Mouse (Mus musculus) liver, embryonic 11.5 days (tissue): ENCODE results near the gene Qars. TPM values are rescaled to one million over a fixed set of nuclear protein-coding genes. Genes with fewer than 3 reads are reported as not detected.
A peak's percentile ranks its signal among the peaks of the same experiment; 100 is the strongest.

Experiments used
- ATAC-seq: fragments of 200-750 bp; cut with Nextera tagmentation; replicated peaks from 2 replicates; pipeline ENCODE4 v1.8.0; 2017; ENCODE audit warnings: moderate number of reproducible peaks, mild to moderate bottlenecking, moderate TSS enrichment, moderate library complexity; ENCODE audit not compliant: low FRiP score
- DNase-seq: peaks from one replicate; pipeline ENCODE4 v3.0.0-alpha.2; 2017; ENCODE audit warnings: low spot score
- H3K27ac ChIP-seq: fragments of 300-500 bp; sonication (generic); 2 replicates; pipeline ENCODE4 v1.5.1; 2014; ENCODE audit warnings: mild to moderate bottlenecking, low read depth, low read length, control low read depth
- H3K27me3 ChIP-seq: fragments of 300-500 bp; sonication (generic); replicated peaks from 2 replicates; pipeline ENCODE4 v1.6.1; 2014; ENCODE audit warnings: low read length, mixed read lengths; ENCODE audit not compliant: control insufficient read depth, insufficient read depth
- H3K36me3 ChIP-seq: fragments of 300-500 bp; sonication (generic); 2 replicates; pipeline ENCODE4 v1.6.1; 2014; ENCODE audit warnings: mild to moderate bottlenecking, low read length, moderate library complexity, mixed read lengths; ENCODE audit not compliant: control insufficient read depth, insufficient read depth
- H3K4me1 ChIP-seq: fragments of 300-500 bp; sonication (generic); replicated peaks from 2 replicates; pipeline ENCODE4 v1.6.1; 2014; ENCODE audit warnings: low read length, mixed read lengths; ENCODE audit not compliant: control insufficient read depth, insufficient read depth
- H3K4me2 ChIP-seq: fragments of 300-500 bp; sonication (generic); 2 replicates; pipeline ENCODE4 v1.6.1; 2014; ENCODE audit warnings: mild to moderate bottlenecking, control low read depth, moderate library complexity
- H3K4me3 ChIP-seq: fragments of 300-500 bp; sonication (generic); 2 replicates; pipeline ENCODE4 v1.5.1; 2014; ENCODE audit warnings: low read depth, low read length, control low read depth
- H3K9ac ChIP-seq: fragments of 300-500 bp; sonication (generic); 2 replicates; pipeline ENCODE4 v1.6.1; 2014; ENCODE audit warnings: low read depth, low read length, control low read depth
- H3K9me3 ChIP-seq: fragments of 300-500 bp; sonication (generic); 2 replicates; pipeline ENCODE4 v1.6.1; 2016; ENCODE audit warnings: low read length, inconsistent platforms, mixed read lengths; ENCODE audit not compliant: control insufficient read depth
- WGBS: fragments of 180-500 bp; shearing (Covaris S2); extraction: QIAGEN DNeasy Blood & Tissue Kit; methylation state at CpG from one replicate; pipeline ENCODE4 v1.1.7; 2014; 5-methylcytosine and 5-hydroxymethylcytosine counted together
- polyA plus RNA-seq: library from polyadenylated mRNA; unstranded; fragments of >200 nt; fragmentation: Nextera tagmentation; extraction: Ambion mirVana; gene quantifications from 2 replicates; pipeline ENCODE4 v1.2.1, GENCODE M21; 2014

Qars gene
- polyA plus RNA-seq, 1 experiment from 2014 or later: 122 TPM

DNA sequence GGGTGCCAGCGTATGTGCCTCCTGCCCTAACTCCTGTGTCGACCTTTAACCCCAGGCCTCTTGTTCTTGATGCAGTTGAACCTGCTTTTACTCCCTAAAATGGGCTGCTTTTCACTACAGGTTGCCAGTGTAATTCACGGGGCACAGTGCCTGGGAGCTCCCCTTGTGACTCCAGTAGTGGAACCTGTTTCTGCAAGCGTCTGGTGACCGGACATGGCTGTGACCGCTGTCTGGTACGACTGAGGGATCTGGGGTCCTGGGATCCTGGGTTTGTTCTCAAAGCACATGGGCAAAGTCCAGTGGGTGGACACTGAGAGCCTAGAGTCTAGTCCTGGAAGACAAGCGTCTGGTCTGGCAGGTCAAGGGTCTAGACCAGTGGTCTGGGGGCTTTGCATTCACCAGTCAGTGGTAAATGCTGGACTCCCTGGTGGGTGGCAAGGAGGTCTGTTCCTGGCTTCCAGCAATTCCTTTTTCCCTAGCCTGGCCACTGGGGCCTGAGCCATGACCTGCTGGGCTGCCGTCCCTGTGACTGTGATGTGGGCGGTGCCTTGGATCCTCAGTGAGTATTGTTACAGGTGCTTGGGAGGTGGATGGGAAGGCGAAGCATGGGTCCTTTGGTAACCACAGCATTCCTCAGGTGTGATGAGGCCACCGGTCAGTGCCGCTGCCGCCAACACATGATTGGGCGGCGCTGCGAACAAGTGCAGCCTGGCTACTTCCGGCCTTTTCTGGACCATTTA, 24.3 kb upstream of the Qars start:
- H3K4me3 ChIP-seq: no peak overlapping the region
- H3K27ac ChIP-seq: no peak overlapping the region
- H3K36me3 ChIP-seq: peaks cover 22% of the 10 kb centered on the region
- no peaks in the 10 kb centered on the region for H3K9me3 ChIP-seq
- peaks cover 16% of the 10 kb centered on the region for H3K4me1 ChIP-seq
- H3K9ac ChIP-seq: no peak overlapping the region
- 92% methylated on average over 18 of the region's 18 CpGs for WGBS
- DNase-seq (no peak), ATAC-seq (no peak)
- H3K4me2 ChIP-seq: no peak overlapping the region
- H3K27me3 ChIP-seq: no peaks in the 10 kb centered on the region

DNA sequence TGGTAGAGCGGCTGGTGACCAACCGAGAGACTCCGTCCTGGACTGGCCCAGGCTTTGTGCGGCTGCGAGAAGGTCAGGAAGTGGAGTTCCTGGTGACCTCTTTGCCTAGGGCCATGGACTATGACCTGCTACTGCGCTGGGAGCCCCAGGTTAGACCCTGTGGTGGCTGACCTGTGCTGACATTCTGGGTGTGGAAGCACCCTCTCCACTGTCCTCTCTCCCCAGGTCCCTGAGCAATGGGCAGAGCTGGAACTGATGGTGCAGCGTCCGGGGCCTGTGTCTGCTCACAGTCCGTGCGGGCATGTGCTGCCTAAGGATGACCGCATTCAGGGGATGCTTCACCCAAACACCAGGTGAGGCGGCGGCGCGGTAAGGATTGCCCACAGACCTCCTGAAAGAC, 23.5 kb upstream of the Qars start:
- Histone ChIP-seq H3K9ac (no peak overlapping the region), H3K36me3 (peaks cover 22% of the 10 kb centered on the region), H3K4me1 (peaks cover 10% of the 10 kb centered on the region), H3K4me2 (no peak overlapping the region), H3K27me3 (no peaks in the 10 kb centered on the region), H3K4me3 (no peak overlapping the region), H3K9me3 (no peaks in the 10 kb centered on the region), H3K27ac (no peak overlapping the region)
- no peak for DNase-seq
- WGBS: 87% methylated on average over 15 of the region's 15 CpGs
- ATAC-seq: no peak

DNA sequence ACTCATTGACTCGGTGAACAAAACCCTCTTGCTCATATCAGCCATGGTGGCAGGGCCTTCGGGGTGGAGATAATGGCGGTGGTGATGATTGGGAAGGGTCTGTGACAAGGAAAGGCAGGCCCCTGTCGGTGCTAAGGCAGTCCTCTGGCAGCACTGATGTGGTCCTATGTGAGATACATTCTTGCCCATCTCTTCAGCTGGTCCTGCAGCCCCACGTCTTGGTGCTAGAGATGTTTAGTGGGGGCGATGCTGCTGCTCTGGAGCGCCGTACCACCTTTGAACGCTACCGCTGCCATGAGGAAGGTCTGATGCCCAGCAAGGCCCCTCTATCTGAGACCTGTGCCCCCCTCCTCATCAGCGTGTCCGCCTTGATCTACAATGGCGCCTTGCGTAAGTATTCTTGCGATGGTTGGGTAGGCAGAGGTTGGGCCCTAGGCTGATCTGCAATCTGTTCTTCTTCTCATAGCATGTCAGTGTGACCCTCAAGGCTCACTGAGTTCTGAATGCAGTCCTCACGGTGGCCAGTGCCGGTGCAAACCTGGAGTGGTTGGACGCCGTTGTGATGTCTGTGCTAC, 22.1 kb upstream of the Qars start:
- Histone ChIP-seq H3K4me2 (no peak overlapping the region), H3K27ac (no peak overlapping the region), H3K9me3 (no peaks in the 10 kb centered on the region), H3K36me3 (peaks cover 22% of the 10 kb centered on the region), H3K4me1 (peaks cover 8% of the 10 kb centered on the region; the same call in 1 of the 2 replicates), H3K4me3 (no peak overlapping the region), H3K9ac (no peak overlapping the region), H3K27me3 (no peaks in the 10 kb centered on the region)
- no peak for DNase-seq
- no peak for ATAC-seq
- 88% methylated on average over 19 of the region's 19 CpGs for WGBS

DNA sequence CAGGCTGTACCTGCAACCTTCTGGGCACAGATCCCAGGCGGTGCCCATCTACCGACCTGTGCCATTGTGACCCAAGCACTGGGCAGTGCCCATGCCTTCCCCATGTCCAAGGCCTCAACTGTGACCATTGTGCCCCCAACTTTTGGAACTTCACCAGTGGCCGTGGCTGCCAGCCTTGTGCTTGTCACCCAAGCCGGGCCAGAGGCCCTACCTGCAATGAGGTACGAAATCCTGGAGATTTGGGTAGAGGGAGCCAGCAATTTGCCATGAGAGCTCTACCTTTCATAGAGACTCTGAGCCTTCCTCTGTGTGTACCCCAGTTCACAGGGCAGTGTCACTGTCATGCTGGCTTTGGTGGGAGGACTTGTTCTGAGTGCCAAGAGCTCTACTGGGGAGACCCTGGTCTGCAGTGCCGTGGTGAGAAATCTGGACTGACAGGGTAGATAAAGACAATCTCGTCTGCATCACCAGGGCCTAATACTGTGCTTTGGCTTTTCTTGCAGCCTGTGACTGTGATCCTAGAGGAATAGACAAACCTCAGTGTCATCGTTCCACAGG, 20.5 kb upstream of the Qars start:
- Histone ChIP-seq H3K9me3 (no peaks in the 10 kb centered on the region), H3K27me3 (no peaks in the 10 kb centered on the region), H3K4me2 (no peak overlapping the region), H3K4me1 (peaks cover 12% of the 10 kb centered on the region), H3K9ac (no peak overlapping the region), H3K27ac (no peak overlapping the region), H3K36me3 (peaks cover 25% of the 10 kb centered on the region), H3K4me3 (no peak overlapping the region)
- WGBS: 85% methylated on average over 8 of the region's 8 CpGs
- no peak for ATAC-seq
- no peak for DNase-seq

DNA sequence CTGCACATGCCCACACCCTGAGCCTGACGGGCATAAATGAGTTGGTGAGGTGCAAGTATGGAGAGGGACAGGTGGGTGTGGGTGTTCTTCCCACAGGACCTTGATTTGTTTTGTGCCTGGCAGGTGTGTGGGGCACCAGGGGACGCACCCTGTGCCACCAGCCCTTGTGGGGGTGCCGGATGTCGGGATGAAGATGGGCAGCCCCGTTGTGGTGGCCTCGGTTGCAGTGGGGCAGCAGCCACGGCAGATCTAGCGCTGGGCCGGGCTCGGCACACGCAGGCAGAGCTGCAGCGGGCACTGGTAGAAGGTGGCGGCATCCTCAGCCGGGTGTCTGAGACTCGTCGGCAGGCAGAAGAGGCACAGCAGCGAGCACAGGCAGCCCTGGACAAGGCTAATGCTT, 19.1 kb upstream of the Qars start:
- H3K4me1 ChIP-seq: peaks cover 17% of the 10 kb centered on the region
- H3K27me3 ChIP-seq: no peaks in the 10 kb centered on the region
- peaks cover 31% of the 10 kb centered on the region for H3K36me3 ChIP-seq
- H3K27ac ChIP-seq: no peak overlapping the region
- no peak for ATAC-seq
- no peak overlapping the region for H3K9ac ChIP-seq
- no peak overlapping the region for H3K4me2 ChIP-seq
- H3K4me3 ChIP-seq: no peak overlapping the region
- WGBS: 91% methylated on average over 17 of the region's 17 CpGs
- H3K9me3 ChIP-seq: no peaks in the 10 kb centered on the region
- no peak for DNase-seq

DNA sequence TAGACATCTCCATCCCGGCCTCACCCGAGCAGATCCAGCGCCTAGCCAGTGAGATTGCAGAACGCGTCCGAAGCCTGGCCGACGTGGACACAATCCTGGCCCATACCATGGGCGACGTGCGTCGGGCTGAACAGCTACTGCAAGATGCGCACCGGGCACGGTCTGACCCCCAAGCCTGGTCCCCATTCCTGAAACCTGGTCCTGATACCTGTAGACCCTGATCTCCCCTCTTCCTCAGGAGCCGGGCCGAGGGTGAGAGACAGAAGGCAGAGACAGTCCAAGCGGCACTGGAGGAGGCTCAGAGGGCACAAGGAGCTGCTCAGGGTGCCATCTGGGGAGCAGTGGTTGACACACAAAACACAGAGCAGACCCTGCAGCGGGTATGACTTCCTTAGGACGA, 18.3 kb upstream of the Qars start:
- Histone ChIP-seq H3K9ac (no peak overlapping the region), H3K36me3 (peaks cover 34% of the 10 kb centered on the region), H3K9me3 (no peaks in the 10 kb centered on the region), H3K4me2 (no peak overlapping the region), H3K27me3 (no peaks in the 10 kb centered on the region), H3K4me3 (no peak overlapping the region), H3K27ac (no peak overlapping the region), H3K4me1 (peaks cover 17% of the 10 kb centered on the region)
- WGBS: 96% methylated on average over 20 of the region's 20 CpGs
- DNase-seq (no peak), ATAC-seq (no peak)

DNA sequence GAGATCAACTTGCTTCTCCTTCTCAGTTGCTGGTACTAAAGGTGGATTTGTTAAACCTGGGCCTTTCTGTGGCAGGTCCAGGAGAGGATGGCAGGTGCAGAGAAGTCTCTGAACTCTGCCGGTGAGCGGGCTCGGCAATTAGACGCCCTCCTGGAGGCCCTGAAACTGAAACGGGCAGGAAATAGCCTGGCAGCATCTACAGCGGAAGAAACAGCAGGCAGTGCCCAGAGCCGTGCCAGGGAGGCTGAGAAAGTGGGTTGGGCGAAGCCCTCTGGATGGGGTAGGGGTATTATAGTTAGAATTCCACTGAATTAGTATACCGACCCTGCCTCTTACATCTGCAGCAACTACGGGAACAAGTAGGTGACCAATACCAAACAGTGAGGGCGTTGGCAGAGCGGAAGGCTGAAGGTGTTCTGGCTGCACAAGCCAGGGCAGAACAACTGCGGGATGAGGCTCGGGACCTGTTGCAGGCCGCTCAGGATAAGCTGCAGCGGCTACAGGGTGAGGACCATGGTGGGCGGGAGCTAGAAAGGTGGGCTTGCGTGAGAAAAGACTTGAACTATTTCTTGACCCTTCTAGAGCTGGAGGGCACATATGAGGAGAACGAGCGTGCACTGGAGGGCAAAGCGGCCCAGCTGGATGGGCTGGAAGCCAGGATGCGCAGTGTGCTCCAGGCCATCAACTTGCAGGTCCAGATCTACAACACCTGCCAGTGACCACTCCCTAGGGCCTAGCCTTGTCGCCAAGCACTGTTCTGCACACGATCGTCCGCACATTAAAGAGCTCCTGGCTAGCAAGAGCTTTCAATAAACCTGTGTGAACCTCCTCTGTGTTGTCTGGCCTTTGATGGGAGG, 17.6 kb upstream of the Qars start:
- Histone ChIP-seq H3K4me2 (peak overlapping the region; percentile 97), H3K4me1 (peaks cover 17% of the 10 kb centered on the region), H3K9me3 (no peaks in the 10 kb centered on the region), H3K4me3 (peak overlapping the region; percentile 95), H3K27ac (peak overlapping the region; percentile 97), H3K9ac (peak overlapping the region; percentile 92; the same call in 1 of the 2 replicates), H3K36me3 (peaks cover 40% of the 10 kb centered on the region), H3K27me3 (no peaks in the 10 kb centered on the region)
- DNase-seq (no peak), ATAC-seq (no peak)
- WGBS: 70% methylated on average over 26 of the region's 26 CpGs

DNA sequence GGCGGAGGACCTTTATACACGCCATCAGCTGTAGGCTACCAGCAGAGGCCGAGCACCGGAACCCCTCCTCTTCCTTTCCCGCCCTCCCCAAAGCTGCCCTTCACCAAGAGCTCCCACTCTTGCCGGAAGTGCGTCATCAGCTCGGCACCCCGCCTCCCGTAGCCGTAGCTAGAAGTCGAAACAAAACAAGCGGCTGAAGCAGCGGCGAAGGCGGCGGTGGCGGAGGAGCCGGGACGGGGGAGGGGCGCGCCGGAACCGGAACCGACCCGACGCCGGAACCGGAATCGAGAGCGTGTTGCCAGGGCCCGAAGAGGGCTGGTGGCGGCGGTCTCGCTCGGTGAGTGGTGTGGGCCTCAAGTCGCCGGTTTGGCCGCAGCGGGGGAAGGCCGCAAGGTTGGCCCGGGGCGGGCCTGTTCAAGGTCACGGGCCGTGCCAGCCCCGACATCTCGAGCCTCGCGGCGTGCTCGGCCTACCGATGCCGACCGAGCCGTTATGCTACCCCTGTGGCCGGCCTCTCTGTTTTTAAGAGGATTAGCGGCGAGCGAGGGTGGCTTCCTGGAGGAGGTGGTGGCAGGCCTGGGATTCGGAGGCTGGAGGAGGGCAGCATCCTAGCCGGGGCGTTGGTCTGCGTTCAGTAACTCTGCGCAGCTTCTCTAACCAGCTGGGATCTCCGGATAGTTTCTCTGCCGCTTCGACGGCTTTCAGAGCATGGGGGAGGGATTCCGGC, 16.8 kb upstream of the Qars start, which contains the start of gene Usp19:
TSS of gene Usp19 (plus strand) at position 44 of the 727 bp plus-strand sequence.
- ATAC-seq (peak; percentile 92), DNase-seq (peak; percentile 94)
- peak within 1 kb of the TSS; percentile 97 for H3K27ac ChIP-seq
- no peaks in the 10 kb centered on the region for H3K27me3 ChIP-seq
- under 1% methylated on average over 69 of the region's 69 CpGs for WGBS
- peak within 1 kb of the TSS; percentile 97 for H3K4me2 ChIP-seq
- H3K36me3 ChIP-seq: peaks cover 42% of the 10 kb centered on the region
- H3K9ac ChIP-seq: peak within 1 kb of the TSS; percentile 92
- peaks cover 17% of the 10 kb centered on the region for H3K4me1 ChIP-seq
- peak within 1 kb of the TSS; percentile 95 for H3K4me3 ChIP-seq
- no peaks in the 10 kb centered on the region for H3K9me3 ChIP-seq
